Mouse (Mus musculus): ENCODE results near the gene Cyp27b1. TPM values are rescaled to one million over a fixed set of nuclear protein-coding genes. Genes with fewer than 3 reads are reported as not detected.

Cyp27b1 gene
- polyA plus RNA-seq, 1 experiment = not detected

GRCm38 (mm10) chr10:127073981-127074380, 25.9 kb downstream of the Cyp27b1 start:
- 84% methylated on average over 1 of the region's 1 CpGs for WGBS
- TF ChIP-seq CTCF (IDR thresholded peaks at IDR 0.05; ENCODE audit: insufficient read depth, low read depth, low read length) (no peak), POLR2A (IDR thresholded peaks at IDR 0.05; ENCODE audit: insufficient read depth, low read depth, low read length) (no peak)
- no peak overlapping the region for H3K4me3 ChIP-seq (ENCODE audit: insufficient read depth, low read depth, low read length)
- no peak overlapping the region for H3K27ac ChIP-seq (ENCODE audit: insufficient read depth, low read depth, low read length)
- peaks cover 34% of the 10 kb centered on the region for H3K4me1 ChIP-seq (ENCODE audit: control insufficient read depth, insufficient read depth, low read length)

- H3K4me1 ChIP-seq (ENCODE audit: control insufficient read depth, insufficient read depth, low read length) = peaks cover 29% of the 10 kb centered on the region
- H3K27ac ChIP-seq (ENCODE audit: insufficient read depth, low read depth, low read length) = peak within 1 kb of the TSS; percentile 48
- peak within 1 kb of the TSS; percentile 12 for H3K4me3 ChIP-seq (ENCODE audit: insufficient read depth, low read depth, low read length)
- TF ChIP-seq POLR2A (IDR thresholded peaks at IDR 0.05; ENCODE audit: insufficient read depth, low read depth, low read length) (no peak), CTCF (IDR thresholded peaks at IDR 0.05; ENCODE audit: insufficient read depth, low read depth, low read length) (no peak)
- WGBS = 70% methylated on average over 9 of the region's 9 CpGs
Measured at GRCm38 (mm10) chr10:127075080-127075479, 27.0 kb downstream of the Cyp27b1 start, which contains the start of gene Agap2. Gene Agap2 (plus strand): TSS chr10:127075284.

- TF ChIP-seq POLR2A (IDR thresholded peaks at IDR 0.05; ENCODE audit: insufficient read depth, low read depth, low read length) = no peak
- no peak for TF ChIP-seq CTCF (IDR thresholded peaks at IDR 0.05; ENCODE audit: insufficient read depth, low read depth, low read length)
- peaks cover 31% of the 10 kb centered on the region for H3K4me1 ChIP-seq (ENCODE audit: control insufficient read depth, insufficient read depth, low read length)
- peak overlapping the region; percentile 12 for H3K4me3 ChIP-seq (ENCODE audit: insufficient read depth, low read depth, low read length)
- WGBS = 54% methylated on average over 8 of the region's 8 CpGs
- H3K27ac ChIP-seq (ENCODE audit: insufficient read depth, low read depth, low read length) = peak overlapping the region; percentile 48
Measured at GRCm38 (mm10) chr10:127075651-127076050, 27.6 kb downstream of the Cyp27b1 start.

GRCm38 (mm10) chr10:127076082-127076481, 28.0 kb downstream of the Cyp27b1 start:
- Histone ChIP-seq H3K4me1 (ENCODE audit: control insufficient read depth, insufficient read depth, low read length) (peaks cover 35% of the 10 kb centered on the region), H3K27ac (ENCODE audit: insufficient read depth, low read depth, low read length) (peak overlapping the region; percentile 48), H3K4me3 (ENCODE audit: insufficient read depth, low read depth, low read length) (peak overlapping the region; percentile 12)
- TF ChIP-seq POLR2A (IDR thresholded peaks at IDR 0.05; ENCODE audit: insufficient read depth, low read depth, low read length) = no peak
- no peak for TF ChIP-seq CTCF (IDR thresholded peaks at IDR 0.05; ENCODE audit: insufficient read depth, low read depth, low read length)
- 31% methylated on average over 4 of the region's 4 CpGs for WGBS

GRCm38 (mm10) chr10:127077515-127077914, 29.5 kb downstream of the Cyp27b1 start:
- WGBS = 8% methylated on average over 10 of the region's 10 CpGs
- peaks cover 35% of the 10 kb centered on the region for H3K4me1 ChIP-seq (ENCODE audit: control insufficient read depth, insufficient read depth, low read length)
- H3K4me3 ChIP-seq (ENCODE audit: insufficient read depth, low read depth, low read length) = peak overlapping the region; percentile 52
- H3K27ac ChIP-seq (ENCODE audit: insufficient read depth, low read depth, low read length) = peak overlapping the region; percentile 99
- TF ChIP-seq POLR2A (IDR thresholded peaks at IDR 0.05; ENCODE audit: insufficient read depth, low read depth, low read length) (no peak), CTCF (IDR thresholded peaks at IDR 0.05; ENCODE audit: insufficient read depth, low read depth, low read length) (no peak)

GRCm38 (mm10) chr10:127078001-127078676, 30.1 kb downstream of the Cyp27b1 start:
- Histone ChIP-seq H3K4me1 (ENCODE audit: control insufficient read depth, insufficient read depth, low read length) (peaks cover 41% of the 10 kb centered on the region), H3K27ac (ENCODE audit: insufficient read depth, low read depth, low read length) (peak overlapping the region; percentile 99), H3K4me3 (ENCODE audit: insufficient read depth, low read depth, low read length) (peak overlapping the region; percentile 52)
- no peak for TF ChIP-seq POLR2A (IDR thresholded peaks at IDR 0.05; ENCODE audit: insufficient read depth, low read depth, low read length)
- no peak for TF ChIP-seq CTCF (IDR thresholded peaks at IDR 0.05; ENCODE audit: insufficient read depth, low read depth, low read length)
- WGBS = 3% methylated on average over 12 of the region's 12 CpGs

GRCm38 (mm10) chr10:127078677-127079575, 30.9 kb downstream of the Cyp27b1 start:
- Histone ChIP-seq H3K4me3 (ENCODE audit: insufficient read depth, low read depth, low read length) (peak overlapping the region; percentile 89), H3K27ac (ENCODE audit: insufficient read depth, low read depth, low read length) (peak overlapping the region; percentile 99), H3K4me1 (ENCODE audit: control insufficient read depth, insufficient read depth, low read length) (peaks cover 45% of the 10 kb centered on the region)
- WGBS = 2% methylated on average over 38 of the region's 49 CpGs
- TF ChIP-seq POLR2A (IDR thresholded peaks at IDR 0.05; ENCODE audit: insufficient read depth, low read depth, low read length) = 0 out of 2 replicates have a peak, but pooled peaks have one; percentile 13
- no peak for TF ChIP-seq CTCF (IDR thresholded peaks at IDR 0.05; ENCODE audit: insufficient read depth, low read depth, low read length)

GRCm38 (mm10) chr10:127079665-127080391, 31.8 kb downstream of the Cyp27b1 start:
- Histone ChIP-seq H3K4me3 (ENCODE audit: insufficient read depth, low read depth, low read length) (peak overlapping the region; percentile 89), H3K27ac (ENCODE audit: insufficient read depth, low read depth, low read length) (peak overlapping the region; percentile 97), H3K4me1 (ENCODE audit: control insufficient read depth, insufficient read depth, low read length) (peaks cover 46% of the 10 kb centered on the region)
- 4% methylated on average over 70 of the region's 70 CpGs for WGBS
- TF ChIP-seq CTCF (IDR thresholded peaks at IDR 0.05; ENCODE audit: insufficient read depth, low read depth, low read length) = no peak

Data from olfactory bulb, adult 2 months (tissue).